Mouse (Mus musculus): ENCODE measurements around the gene Ptbp3. TPM values are rescaled to one million over a fixed set of nuclear protein-coding genes. Genes with fewer than 3 reads are reported as not detected.

The Ptbp3 gene
- polyA plus RNA-seq, 1 experiment from 2014 or later: 60.2 TPM

DNA sequence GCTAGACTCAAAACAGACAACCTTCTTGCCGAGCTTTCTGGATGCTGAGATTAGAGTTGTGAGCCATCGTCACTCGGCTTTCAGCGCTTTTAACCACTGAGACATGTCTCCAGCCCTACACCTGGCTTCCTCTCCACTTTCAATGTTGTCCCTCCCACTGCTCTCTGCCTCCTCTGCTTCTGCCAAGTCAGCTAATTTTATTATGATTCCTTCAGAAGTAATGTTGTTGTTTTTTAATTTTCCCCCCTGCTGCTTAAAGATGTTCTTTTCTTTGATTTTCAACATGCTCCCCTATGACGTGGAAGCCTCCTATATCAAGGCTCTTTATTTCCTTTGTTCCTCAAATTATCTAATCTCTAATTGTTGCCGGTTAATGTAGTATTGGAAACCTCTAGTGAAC, 84.5 kb downstream of the Ptbp3 start:
- Histone ChIP-seq H3K9ac (no peak overlapping the region), H3K4me1 (peaks cover 42% of the 10 kb centered on the region), H3K27me3 (replicated peaks) (no peaks in the 10 kb centered on the region), H3K27ac (no peak overlapping the region), H3K4me3 (no peak overlapping the region), H3K4me2 (no peak overlapping the region), H3K9me3 (replicated peaks) (no peaks in the 10 kb centered on the region), H3K36me3 (no peaks in the 10 kb centered on the region)
- no peak for ATAC-seq
- WGBS (ENCODE audit: insufficient replicate concordance): 64% methylated on average over 6 of the region's 6 CpGs

DNA sequence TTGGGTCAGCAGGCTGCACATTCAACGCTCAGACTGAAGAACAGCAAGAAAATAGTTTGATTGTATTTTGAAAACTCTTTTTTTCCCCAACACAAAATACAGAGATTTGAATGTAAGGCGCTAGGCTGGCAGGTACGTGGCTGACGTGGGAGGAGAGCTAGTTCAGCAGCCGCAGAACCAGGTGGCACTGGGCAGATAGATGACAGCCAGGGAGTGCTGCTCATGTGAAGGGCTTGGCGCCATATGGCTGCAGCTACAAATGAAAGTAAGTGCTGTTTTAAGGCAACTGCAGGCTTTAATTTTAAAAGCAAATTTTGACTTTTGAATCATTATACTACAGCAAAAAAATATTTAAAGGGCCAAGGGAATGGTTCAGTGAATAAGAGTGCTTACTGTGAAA, 86.7 kb downstream of the Ptbp3 start:
- Histone ChIP-seq H3K4me1 (peaks cover 33% of the 10 kb centered on the region), H3K4me2 (no peak overlapping the region), H3K27ac (no peak overlapping the region), H3K27me3 (replicated peaks) (no peaks in the 10 kb centered on the region), H3K9me3 (replicated peaks) (no peaks in the 10 kb centered on the region), H3K9ac (no peak overlapping the region), H3K36me3 (no peaks in the 10 kb centered on the region), H3K4me3 (no peak overlapping the region)
- ATAC-seq: no peak
- 61% methylated on average over 6 of the region's 6 CpGs for WGBS (ENCODE audit: insufficient replicate concordance)

GRCm38 (mm10) chr4:59461116-59461727, 87.9 kb downstream of the Ptbp3 start:
- 72% methylated on average over 11 of the region's 11 CpGs for WGBS (ENCODE audit: insufficient replicate concordance)
- Histone ChIP-seq H3K9me3 (replicated peaks) (no peaks in the 10 kb centered on the region), H3K9ac (no peak overlapping the region), H3K4me2 (no peak overlapping the region), H3K4me3 (no peak overlapping the region), H3K36me3 (no peaks in the 10 kb centered on the region), H3K27ac (no peak overlapping the region), H3K27me3 (replicated peaks) (no peaks in the 10 kb centered on the region), H3K4me1 (peaks cover 33% of the 10 kb centered on the region)
- ATAC-seq: no peak

GRCm38 (mm10) chr4:59459216-59459955, 89.8 kb downstream of the Ptbp3 start:
- Histone ChIP-seq H3K4me1 (peaks cover 27% of the 10 kb centered on the region), H3K36me3 (no peaks in the 10 kb centered on the region), H3K9ac (no peak overlapping the region), H3K4me2 (no peak overlapping the region), H3K9me3 (replicated peaks) (no peaks in the 10 kb centered on the region), H3K27me3 (replicated peaks) (no peaks in the 10 kb centered on the region), H3K27ac (no peak overlapping the region), H3K4me3 (no peak overlapping the region)
- no peak for ATAC-seq
- 77% methylated on average over 13 of the region's 13 CpGs for WGBS (ENCODE audit: insufficient replicate concordance)

DNA sequence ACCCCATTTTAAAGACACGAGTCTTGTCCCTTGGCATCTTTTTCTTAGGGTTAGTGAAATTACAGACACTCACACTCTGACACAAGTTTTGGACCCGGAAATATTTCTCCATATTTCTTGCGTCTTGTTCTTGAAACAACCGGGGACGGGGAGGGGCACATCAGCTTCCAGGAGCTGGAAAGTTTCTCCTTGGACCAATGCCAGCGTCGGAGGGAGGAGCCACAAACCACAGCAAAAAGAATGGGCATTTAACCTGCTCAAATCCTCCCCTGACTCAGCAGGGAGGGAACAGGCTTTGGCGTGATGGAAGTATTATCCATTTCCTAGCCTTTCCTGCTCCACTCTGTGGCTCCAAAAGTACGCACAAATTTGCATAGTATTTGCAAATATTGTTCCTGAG, 91.2 kb downstream of the Ptbp3 start:
- WGBS (ENCODE audit: insufficient replicate concordance): 49% methylated on average over 9 of the region's 9 CpGs
- Histone ChIP-seq H3K4me3 (no peak overlapping the region), H3K27me3 (replicated peaks) (no peaks in the 10 kb centered on the region), H3K27ac (no peak overlapping the region), H3K9me3 (replicated peaks) (no peaks in the 10 kb centered on the region), H3K4me1 (peaks cover 27% of the 10 kb centered on the region), H3K9ac (no peak overlapping the region), H3K36me3 (no peaks in the 10 kb centered on the region), H3K4me2 (no peak overlapping the region)
- ATAC-seq: no peak

DNA sequence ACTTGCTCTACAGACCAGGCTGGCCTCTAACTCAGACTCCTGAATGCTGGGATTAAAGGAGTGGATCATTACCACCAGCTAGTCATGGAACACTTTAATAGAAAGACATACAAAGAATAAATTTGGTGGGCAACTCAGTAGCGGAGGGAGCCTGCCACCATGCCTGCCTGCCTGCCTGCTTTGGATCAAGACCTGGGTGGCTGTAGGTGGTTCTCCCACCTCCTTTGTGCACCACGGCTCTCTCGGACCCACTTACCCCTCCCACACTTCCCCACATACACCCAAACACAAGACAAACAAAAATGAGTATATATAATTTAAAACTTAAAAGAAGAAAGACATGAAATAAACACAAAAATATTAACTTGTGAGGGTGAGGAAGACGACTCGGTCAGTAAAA, 92.1 kb downstream of the Ptbp3 start:
- no peak overlapping the region for H3K4me3 ChIP-seq
- H3K4me2 ChIP-seq: no peak overlapping the region
- no peaks in the 10 kb centered on the region for H3K36me3 ChIP-seq
- 77% methylated on average over 5 of the region's 5 CpGs for WGBS (ENCODE audit: insufficient replicate concordance)
- ATAC-seq: no peak
- no peak overlapping the region for H3K9ac ChIP-seq
- no peaks in the 10 kb centered on the region for H3K9me3 ChIP-seq (replicated peaks)
- peaks cover 22% of the 10 kb centered on the region for H3K4me1 ChIP-seq
- no peaks in the 10 kb centered on the region for H3K27me3 ChIP-seq (replicated peaks)
- no peak overlapping the region for H3K27ac ChIP-seq

GRCm38 (mm10) chr4:59455465-59455864, 93.7 kb downstream of the Ptbp3 start:
- 36% methylated on average over 2 of the region's 2 CpGs for WGBS (ENCODE audit: insufficient replicate concordance)
- Histone ChIP-seq H3K9ac (no peak overlapping the region), H3K4me1 (peaks cover 18% of the 10 kb centered on the region), H3K36me3 (no peaks in the 10 kb centered on the region), H3K27me3 (replicated peaks) (no peaks in the 10 kb centered on the region), H3K27ac (no peak overlapping the region), H3K4me2 (no peak overlapping the region), H3K9me3 (replicated peaks) (no peaks in the 10 kb centered on the region), H3K4me3 (no peak overlapping the region)
- ATAC-seq: no peak

DNA sequence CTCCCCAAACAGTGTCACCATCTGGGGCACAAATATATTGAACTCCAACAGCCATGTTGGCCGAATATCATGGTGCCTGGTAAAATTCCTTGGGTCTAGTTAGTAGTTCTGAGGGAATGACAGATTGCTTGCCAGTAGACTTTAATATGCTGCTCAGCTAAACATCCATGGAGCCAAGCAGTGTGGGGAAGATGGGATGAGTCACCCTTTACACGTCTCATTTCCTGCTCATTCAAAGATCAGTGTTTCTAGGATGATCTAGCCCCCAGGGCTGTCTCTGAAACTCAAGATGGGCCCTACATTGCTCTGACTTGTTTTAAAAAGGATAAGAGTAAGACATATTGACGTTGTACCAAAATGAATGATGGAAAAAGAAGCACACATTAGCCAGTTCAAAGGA, 95.1 kb downstream of the Ptbp3 start:
- ATAC-seq: no peak
- 67% methylated on average over 3 of the region's 3 CpGs for WGBS (ENCODE audit: insufficient replicate concordance)
- Histone ChIP-seq H3K27ac (no peak overlapping the region), H3K4me2 (no peak overlapping the region), H3K4me3 (no peak overlapping the region), H3K27me3 (replicated peaks) (no peaks in the 10 kb centered on the region), H3K36me3 (no peaks in the 10 kb centered on the region), H3K4me1 (peaks cover 8% of the 10 kb centered on the region; the same call in 1 of the 2 replicates), H3K9ac (no peak overlapping the region), H3K9me3 (replicated peaks) (no peaks in the 10 kb centered on the region)

DNA sequence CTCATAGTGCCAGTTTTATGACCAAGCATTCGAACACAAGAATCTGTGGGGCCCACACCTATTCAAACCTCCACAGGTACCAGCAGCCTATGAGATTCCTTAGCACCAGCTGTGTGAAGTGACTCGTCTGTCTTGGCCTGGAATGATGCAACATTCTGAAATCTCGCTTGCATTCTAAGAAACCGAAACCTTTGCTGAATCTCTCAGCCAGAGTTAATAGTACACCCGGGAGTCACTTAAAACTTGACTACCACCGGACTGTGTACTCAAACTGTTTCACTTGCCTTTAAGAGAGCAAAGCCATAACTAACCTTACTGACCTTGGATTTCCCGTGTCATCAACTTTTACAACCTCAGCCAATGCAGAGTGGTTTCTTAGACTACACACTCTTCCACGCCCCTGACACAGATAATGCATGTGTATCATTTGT, 96.6 kb downstream of the Ptbp3 start:
- 62% methylated on average over 8 of the region's 8 CpGs for WGBS (ENCODE audit: insufficient replicate concordance)
- peaks cover 8% of the 10 kb centered on the region; the same call in 1 of the 2 replicates for H3K4me1 ChIP-seq
- ATAC-seq: no peak
- no peak overlapping the region for H3K27ac ChIP-seq
- H3K4me3 ChIP-seq: no peak overlapping the region
- H3K4me2 ChIP-seq: no peak overlapping the region
- H3K27me3 ChIP-seq (replicated peaks): no peaks in the 10 kb centered on the region
- H3K9me3 ChIP-seq (replicated peaks): no peaks in the 10 kb centered on the region
- H3K9ac ChIP-seq: no peak overlapping the region
- H3K36me3 ChIP-seq: no peaks in the 10 kb centered on the region

DNA sequence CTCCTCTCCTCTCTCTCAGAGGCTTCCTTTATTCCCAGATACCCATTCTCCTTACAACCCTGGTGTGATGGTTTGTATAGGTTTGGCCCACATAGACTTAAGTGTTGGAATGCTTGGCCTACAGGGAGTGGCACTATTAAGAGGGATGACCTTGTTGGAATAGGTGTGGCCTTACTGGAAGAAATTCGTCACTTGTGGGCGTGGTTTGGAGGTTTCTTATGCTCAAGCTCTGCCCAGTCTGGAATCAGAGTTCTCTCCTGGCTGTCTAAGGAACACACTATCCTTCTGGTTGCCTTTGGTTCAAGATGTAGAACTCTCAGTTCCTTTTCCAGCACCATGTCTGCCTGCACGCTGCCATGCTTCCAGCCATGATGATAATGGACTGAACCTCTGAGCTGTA, 98.3 kb downstream of the Ptbp3 start:
- Histone ChIP-seq H3K36me3 (no peaks in the 10 kb centered on the region), H3K9ac (no peak overlapping the region), H3K4me1 (peaks cover 13% of the 10 kb centered on the region; the same call in 1 of the 2 replicates), H3K27ac (no peak overlapping the region), H3K9me3 (replicated peaks) (0 out of 2 replicates have a peak, but pooled peaks cover 5% of the 10 kb centered on the region), H3K4me3 (no peak overlapping the region), H3K4me2 (no peak overlapping the region), H3K27me3 (replicated peaks) (no peaks in the 10 kb centered on the region)
- ATAC-seq: no peak
- WGBS (ENCODE audit: insufficient replicate concordance): 85% methylated on average over 3 of the region's 3 CpGs

DNA sequence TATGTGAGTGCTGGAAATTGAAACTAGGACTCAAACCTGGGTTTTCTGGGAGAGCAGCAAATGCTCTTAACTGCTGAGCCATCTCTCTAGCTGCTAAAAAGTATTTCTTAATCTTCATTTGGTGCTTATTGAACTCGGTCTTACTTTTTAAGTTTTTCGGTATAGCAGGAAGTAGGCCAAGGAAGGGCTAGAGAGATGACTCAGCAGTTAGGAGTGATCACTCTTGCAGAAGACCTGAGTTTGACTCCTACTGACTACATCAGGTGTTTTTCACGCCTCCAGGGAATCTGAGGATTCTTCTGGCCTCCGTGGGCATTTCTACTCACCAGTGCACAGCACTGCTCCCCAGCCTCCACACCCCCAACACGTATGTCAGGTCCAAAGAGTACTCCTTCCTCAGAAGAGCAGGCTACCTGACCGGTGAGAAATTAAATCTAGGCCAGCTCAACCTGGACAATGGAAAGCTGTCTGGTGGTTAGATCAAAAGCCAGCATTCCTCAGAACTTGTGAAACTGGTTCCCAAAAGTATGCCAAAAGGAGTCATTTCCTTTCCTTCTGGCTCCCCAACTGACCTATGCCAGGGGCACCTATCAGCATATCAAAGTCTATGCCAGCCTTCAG, 98.8 kb downstream of the Ptbp3 start:
- Histone ChIP-seq H3K27ac (no peak overlapping the region), H3K9ac (no peak overlapping the region), H3K27me3 (replicated peaks) (no peaks in the 10 kb centered on the region), H3K4me3 (no peak overlapping the region), H3K4me2 (no peak overlapping the region), H3K9me3 (replicated peaks) (0 out of 2 replicates have a peak, but pooled peaks cover 5% of the 10 kb centered on the region), H3K36me3 (no peaks in the 10 kb centered on the region), H3K4me1 (peaks cover 18% of the 10 kb centered on the region)
- 66% methylated on average over 6 of the region's 6 CpGs for WGBS (ENCODE audit: insufficient replicate concordance)
- no peak for ATAC-seq

GRCm38 (mm10) chr4:59447296-59447695, 101.9 kb downstream of the Ptbp3 start:
- Histone ChIP-seq H3K4me3 (no peak overlapping the region), H3K27me3 (replicated peaks) (no peaks in the 10 kb centered on the region), H3K9me3 (replicated peaks) (0 out of 2 replicates have a peak, but pooled peaks cover 5% of the 10 kb centered on the region), H3K36me3 (no peaks in the 10 kb centered on the region), H3K4me1 (peaks cover 31% of the 10 kb centered on the region), H3K9ac (no peak overlapping the region), H3K27ac (no peak overlapping the region), H3K4me2 (no peak overlapping the region)
- no peak for ATAC-seq
- 61% methylated on average over 1 of the region's 1 CpGs for WGBS (ENCODE audit: insufficient replicate concordance)
